ENCODE assay signal across 25 mouse cellular contexts in genomic region chr14:29987739-29988138, GRCm38 (mm10). TPM values are rescaled to one million over a fixed set of nuclear protein-coding genes. Genes with fewer than 3 reads are reported as not detected.
"Had no signal": no experiment of that assay in that cellular context is flagged by ENCODE, and none has a peak within 500 bp of the region (broad histone marks: within the 10 kb centered on the region; RNA-seq: fewer than 3 reads in every experiment).

No protein-coding gene starts in this region.

- H3K4me1 ChIP-seq: embryonic facial prominence, embryonic 10.5 days; embryonic facial prominence, embryonic 12.5 days; embryonic facial prominence, embryonic 13.5 days; embryonic facial prominence, embryonic 15.5 days; forebrain, embryonic 10.5 days; forebrain, embryonic 12.5 days; forebrain, embryonic 13.5 days; forebrain, embryonic 15.5 days had no signal

- H3K9ac ChIP-seq: embryonic facial prominence, embryonic 12.5 days; embryonic facial prominence, embryonic 13.5 days; embryonic facial prominence, embryonic 15.5 days; forebrain, embryonic 12.5 days; forebrain, embryonic 13.5 days; forebrain, embryonic 15.5 days; forebrain, postnatal 0 days had no signal

- H3K27ac ChIP-seq: embryonic facial prominence, embryonic 10.5 days; embryonic facial prominence, embryonic 12.5 days; embryonic facial prominence, embryonic 13.5 days; embryonic facial prominence, embryonic 15.5 days; forebrain, embryonic 10.5 days; forebrain, embryonic 12.5 days; forebrain, embryonic 13.5 days; forebrain, embryonic 15.5 days; gastrocnemius, adult 2 months had no signal

- H3K4me3 ChIP-seq: embryonic facial prominence, embryonic 10.5 days; embryonic facial prominence, embryonic 12.5 days; embryonic facial prominence, embryonic 13.5 days; embryonic facial prominence, embryonic 15.5 days; erythroblast, embryonic 14.5 days; forebrain, embryonic 10.5 days; forebrain, embryonic 12.5 days; forebrain, embryonic 13.5 days; forebrain, embryonic 15.5 days; gastrocnemius, adult 2 months had no signal

- H3K27me3 ChIP-seq: embryonic facial prominence, embryonic 12.5 days; embryonic facial prominence, embryonic 13.5 days; embryonic facial prominence, embryonic 15.5 days; forebrain, embryonic 12.5 days; forebrain, embryonic 13.5 days; forebrain, embryonic 15.5 days had no signal

- H3K4me2 ChIP-seq: embryonic facial prominence, embryonic 12.5 days; embryonic facial prominence, embryonic 13.5 days; embryonic facial prominence, embryonic 15.5 days; forebrain, embryonic 12.5 days; forebrain, embryonic 13.5 days; forebrain, embryonic 15.5 days had no signal

- ATAC-seq: forebrain, embryonic 13.5 days; forebrain, embryonic 14.5 days; forebrain, embryonic 15.5 days; forebrain, embryonic 16.5 days; forebrain, postnatal 0 days had no signal

- DNase-seq: cerebellum, adult 8-10 months; cerebellum, adult 9-10 months; cerebellum, adult 9-11 months; cerebellum, postnatal 36 days; embryo, embryonic 11 days; forebrain, postnatal 0 days; gastrocnemius, adult 2 months; gastrocnemius, postnatal 10 days; gastrocnemius, postnatal 14 days; gastrocnemius, postnatal 25 days; gastrocnemius, postnatal 36 days; heart, adult 11 months had no signal

- H3K9me3 ChIP-seq: embryonic facial prominence, embryonic 10.5 days; embryonic facial prominence, embryonic 12.5 days; embryonic facial prominence, embryonic 13.5 days; embryonic facial prominence, embryonic 15.5 days; forebrain, embryonic 10.5 days; forebrain, embryonic 12.5 days; forebrain, embryonic 13.5 days; forebrain, embryonic 15.5 days had no signal

RNA-seq across cellular contexts. Expression of gene Il17rb, which starts 21.0 kb away (rescaled TPM):
- polyA plus RNA-seq: erythroblast, embryonic 14.5 days had no signal

RNA-seq across cellular contexts. Expression of gene Chdh, which starts 21.1 kb away (rescaled TPM):
- polyA plus RNA-seq: embryonic facial prominence, embryonic 11.5 days; erythroblast, embryonic 14.5 days; forebrain, embryonic 10.5 days; forebrain, embryonic 11.5 days; forebrain, embryonic 14.5 days had no signal
